Mouse (Mus musculus): Measurements from ENCODE around the gene 2510002D24Rik. TPM values are rescaled to one million over a fixed set of nuclear protein-coding genes. Genes with fewer than 3 reads are reported as not detected.

Gene 2510002D24Rik
- polyA plus RNA-seq, 1 experiment: 24.6 TPM

- Histone ChIP-seq H3K4me1 (ENCODE audit: control insufficient read depth, insufficient read depth, low read length) (no peaks in the 10 kb centered on the region; the same call in none of the 2 replicates), H3K4me3 (replicated peaks; ENCODE audit: control insufficient read depth, low read depth, low read length) (no peak overlapping the region), H3K27ac (ENCODE audit: control insufficient read depth, insufficient read depth, low read depth, low read length, poor library complexity) (no peak overlapping the region)
- WGBS: 94% methylated on average over 2 of the region's 2 CpGs
- TF ChIP-seq CTCF (IDR thresholded peaks at IDR 0.05; ENCODE audit: control insufficient read depth, insufficient read depth, low read length) (no peak), POLR2A (IDR thresholded peaks at IDR 0.05; ENCODE audit: borderline replicate concordance, control insufficient read depth, low read depth, low read length) (no peak)
These were observed 30.6 kb upstream of the 2510002D24Rik start for GRCm38 (mm10) chr16:18805746-18806145.

- TF ChIP-seq POLR2A (IDR thresholded peaks at IDR 0.05; ENCODE audit: borderline replicate concordance, control insufficient read depth, low read depth, low read length) (no peak), CTCF (IDR thresholded peaks at IDR 0.05; ENCODE audit: control insufficient read depth, insufficient read depth, low read length) (no peak)
- peak overlapping the region; percentile 67 for H3K27ac ChIP-seq (ENCODE audit: control insufficient read depth, insufficient read depth, low read depth, low read length, poor library complexity)
These were observed 27.4 kb upstream of the 2510002D24Rik start for GRCm38 (mm10) chr16:18809001-18809400.

GRCm38 (mm10) chr16:18811032-18811431 is 25.3 kb upstream of the 2510002D24Rik start:
- TF ChIP-seq CTCF (IDR thresholded peaks at IDR 0.05; ENCODE audit: control insufficient read depth, insufficient read depth, low read length) (no peak), POLR2A (IDR thresholded peaks at IDR 0.05; ENCODE audit: borderline replicate concordance, control insufficient read depth, low read depth, low read length) (no peak)
- WGBS: 1% methylated on average over 5 of the region's 5 CpGs
- Histone ChIP-seq H3K4me3 (replicated peaks; ENCODE audit: control insufficient read depth, low read depth, low read length) (peak overlapping the region; percentile 90), H3K4me1 (ENCODE audit: control insufficient read depth, insufficient read depth, low read length) (peaks cover 2% of the 10 kb centered on the region; the same call in 1 of the 2 replicates), H3K27ac (ENCODE audit: control insufficient read depth, insufficient read depth, low read depth, low read length, poor library complexity) (peak overlapping the region; percentile 60)

More at GRCm38 (mm10) chr16:18809001-18809400, 27.4 kb upstream of the 2510002D24Rik start:
- WGBS: 45% methylated on average over 5 of the region's 5 CpGs
- Histone ChIP-seq H3K4me1 (ENCODE audit: control insufficient read depth, insufficient read depth, low read length) (peaks cover 2% of the 10 kb centered on the region), H3K4me3 (replicated peaks; ENCODE audit: control insufficient read depth, low read depth, low read length) (peak overlapping the region; percentile 5)

- peaks cover 2% of the 10 kb centered on the region; the same call in 1 of the 2 replicates for H3K4me1 ChIP-seq (ENCODE audit: control insufficient read depth, insufficient read depth, low read length)
- WGBS: under 1% methylated on average over 42 of the region's 42 CpGs
- TF ChIP-seq POLR2A (IDR thresholded peaks at IDR 0.05; ENCODE audit: borderline replicate concordance, control insufficient read depth, low read depth, low read length): peak; percentile 86
- no peak for TF ChIP-seq CTCF (IDR thresholded peaks at IDR 0.05; ENCODE audit: control insufficient read depth, insufficient read depth, low read length)
These were observed 24.7 kb upstream of the 2510002D24Rik start, which contains the start of the genes Ufd1 and Cdc45 for GRCm38 (mm10) chr16:18811468-18812384. Gene Ufd1, plus strand, starts transcription at chr16:18811779. Gene Cdc45, minus strand, starts transcription at chr16:18811987.

GRCm38 (mm10) chr16:18812385-18812910 is 23.9 kb upstream of the 2510002D24Rik start:
- Histone ChIP-seq H3K4me3 (replicated peaks; ENCODE audit: control insufficient read depth, low read depth, low read length) (peak overlapping the region; percentile 90), H3K27ac (ENCODE audit: control insufficient read depth, insufficient read depth, low read depth, low read length, poor library complexity) (peak overlapping the region; percentile 64), H3K4me1 (ENCODE audit: control insufficient read depth, insufficient read depth, low read length) (peaks cover 2% of the 10 kb centered on the region; the same call in 1 of the 2 replicates)
- WGBS: 1% methylated on average over 31 of the region's 31 CpGs
- TF ChIP-seq CTCF (IDR thresholded peaks at IDR 0.05; ENCODE audit: control insufficient read depth, insufficient read depth, low read length) (no peak), POLR2A (IDR thresholded peaks at IDR 0.05; ENCODE audit: borderline replicate concordance, control insufficient read depth, low read depth, low read length) (no peak; the same call in 1 of the 2 replicates)

More at GRCm38 (mm10) chr16:18811468-18812384, 24.7 kb upstream of the 2510002D24Rik start, which contains the start of the genes Ufd1 and Cdc45:
- Histone ChIP-seq H3K27ac (ENCODE audit: control insufficient read depth, insufficient read depth, low read depth, low read length, poor library complexity) (peak within 1 kb of the TSS; percentile 64), H3K4me3 (replicated peaks; ENCODE audit: control insufficient read depth, low read depth, low read length) (peak within 1 kb of the TSS; percentile 90)

- H3K27ac ChIP-seq (ENCODE audit: control insufficient read depth, insufficient read depth, low read depth, low read length, poor library complexity): no peak overlapping the region
- WGBS: 51% methylated on average over 1 of the region's 1 CpGs
- no peaks in the 10 kb centered on the region for H3K4me1 ChIP-seq (ENCODE audit: control insufficient read depth, insufficient read depth, low read length)
- no peak for TF ChIP-seq POLR2A (IDR thresholded peaks at IDR 0.05; ENCODE audit: borderline replicate concordance, control insufficient read depth, low read depth, low read length)
- TF ChIP-seq CTCF (IDR thresholded peaks at IDR 0.05; ENCODE audit: control insufficient read depth, insufficient read depth, low read length): no peak
- no peak overlapping the region for H3K4me3 ChIP-seq (replicated peaks; ENCODE audit: control insufficient read depth, low read depth, low read length)
These were observed 14.0 kb upstream of the 2510002D24Rik start for GRCm38 (mm10) chr16:18822356-18822755.

GRCm38 (mm10) chr16:18822925-18823324 is 13.5 kb upstream of the 2510002D24Rik start:
- no peaks in the 10 kb centered on the region for H3K4me1 ChIP-seq (ENCODE audit: control insufficient read depth, insufficient read depth, low read length)
- 73% methylated on average over 4 of the region's 4 CpGs for WGBS
- TF ChIP-seq CTCF (IDR thresholded peaks at IDR 0.05; ENCODE audit: control insufficient read depth, insufficient read depth, low read length) (no peak), POLR2A (IDR thresholded peaks at IDR 0.05; ENCODE audit: borderline replicate concordance, control insufficient read depth, low read depth, low read length) (no peak)
- H3K4me3 ChIP-seq (replicated peaks; ENCODE audit: control insufficient read depth, low read depth, low read length): no peak overlapping the region
- H3K27ac ChIP-seq (ENCODE audit: control insufficient read depth, insufficient read depth, low read depth, low read length, poor library complexity): no peak overlapping the region

- Histone ChIP-seq H3K27ac (ENCODE audit: control insufficient read depth, insufficient read depth, low read depth, low read length, poor library complexity) (no peak overlapping the region), H3K4me3 (replicated peaks; ENCODE audit: control insufficient read depth, low read depth, low read length) (no peak overlapping the region), H3K4me1 (ENCODE audit: control insufficient read depth, insufficient read depth, low read length) (no peaks in the 10 kb centered on the region)
- TF ChIP-seq POLR2A (IDR thresholded peaks at IDR 0.05; ENCODE audit: borderline replicate concordance, control insufficient read depth, low read depth, low read length): no peak
- TF ChIP-seq CTCF (IDR thresholded peaks at IDR 0.05; ENCODE audit: control insufficient read depth, insufficient read depth, low read length): no peak
- 90% methylated on average over 3 of the region's 3 CpGs for WGBS
These were observed 7.7 kb upstream of the 2510002D24Rik start for GRCm38 (mm10) chr16:18828630-18829029.
